Comparison of ENCODE assay signal across 13 mouse cellular contexts in the genomic region with DNA sequence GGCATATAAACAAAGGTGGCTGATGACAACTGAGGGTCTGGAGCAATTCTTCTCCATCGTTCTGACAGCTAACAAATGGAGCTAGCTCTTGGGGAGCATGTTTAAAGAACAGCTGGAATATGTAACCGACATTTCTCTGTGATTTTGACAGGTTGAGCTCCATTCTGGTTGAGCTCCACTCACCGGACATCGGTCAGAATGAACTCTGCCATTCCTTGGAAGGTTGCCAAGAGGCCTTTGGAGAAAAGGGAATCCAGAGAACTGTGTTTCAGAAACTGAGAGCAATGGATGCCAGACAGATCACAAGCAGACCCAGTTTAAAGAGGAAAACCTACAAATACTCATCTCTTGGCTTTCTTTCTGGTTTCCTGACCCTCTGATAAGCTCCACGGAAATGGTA. TPM values are rescaled to one million over a fixed set of nuclear protein-coding genes. Genes with fewer than 3 reads are reported as not detected.
A peak's percentile ranks its signal among the peaks of the same experiment; 100 is the strongest.
DNase-seq lines count a peak whose midpoint lies in the region; ATAC-seq and TF ChIP-seq lines count a peak whose summit lies in the region.
"Had no signal": no experiment of that assay in that cellular context is flagged by ENCODE, and none has a peak within 500 bp of the region (broad histone marks: within the 10 kb centered on the region; RNA-seq: fewer than 3 reads in every experiment).

No protein-coding gene starts in this region.

- H3K4me3 ChIP-seq in hindbrain, postnatal 0 days (ENCODE audit: low read length) = no peak overlapping the region
- no peak overlapping the region for H3K4me3 ChIP-seq in hindbrain, embryonic 12.5 days
- no peak overlapping the region for H3K4me3 ChIP-seq in heart, embryonic 13.5 days
- no peak overlapping the region for H3K4me3 ChIP-seq in lung, embryonic 16.5 days (ENCODE audit: low read length)
- H3K4me3 ChIP-seq in forebrain, embryonic 11.5 days (ENCODE audit: low read depth, low read length) = no peak overlapping the region
- H3K4me3 ChIP-seq: erythroblast, embryonic 14.5 days had no signal

- DNase-seq in hindbrain, postnatal 0 days (ENCODE audit: low spot score) = peak; percentile 38
- peak; percentile 17 for DNase-seq in adrenal gland, postnatal 14 days
- no peak for DNase-seq in right cerebral cortex, postnatal 14 days
- DNase-seq in forebrain, embryonic 11.5 days (ENCODE audit: low spot score) = no peak
- DNase-seq in gastrocnemius, postnatal 36 days = no peak
- DNase-seq: cerebellum, adult 11-12 months; gastrocnemius, postnatal 10 days; right cerebral cortex, postnatal 25 days had no signal

- no peaks in the 10 kb centered on the region for H3K9me3 ChIP-seq in hindbrain, postnatal 0 days (ENCODE audit: low read length)
- H3K9me3 ChIP-seq in hindbrain, embryonic 12.5 days (replicated peaks) = no peaks in the 10 kb centered on the region
- H3K9me3 ChIP-seq in heart, embryonic 13.5 days = no peaks in the 10 kb centered on the region
- H3K9me3 ChIP-seq in lung, embryonic 16.5 days (ENCODE audit: control insufficient read depth, low read length) = no peaks in the 10 kb centered on the region
- H3K9me3 ChIP-seq in forebrain, embryonic 11.5 days (ENCODE audit: control insufficient read depth, low read length) = no peaks in the 10 kb centered on the region

- no peak overlapping the region for H3K27ac ChIP-seq in hindbrain, postnatal 0 days
- H3K27ac ChIP-seq in hindbrain, embryonic 12.5 days = no peak overlapping the region
- peak overlapping the region; percentile 28; the same call in 1 of the 2 replicates for H3K27ac ChIP-seq in heart, embryonic 13.5 days (replicated peaks)
- no peak overlapping the region for H3K27ac ChIP-seq in lung, embryonic 16.5 days (ENCODE audit: low read length)
- no peak overlapping the region for H3K27ac ChIP-seq in forebrain, embryonic 11.5 days (ENCODE audit: low read depth, low read length)

- H3K36me3 ChIP-seq in hindbrain, postnatal 0 days (ENCODE audit: insufficient read depth, low read length) = no peaks in the 10 kb centered on the region
- no peaks in the 10 kb centered on the region for H3K36me3 ChIP-seq in hindbrain, embryonic 12.5 days
- H3K36me3 ChIP-seq in heart, embryonic 13.5 days = no peaks in the 10 kb centered on the region
- no peaks in the 10 kb centered on the region for H3K36me3 ChIP-seq in lung, embryonic 16.5 days (ENCODE audit: control insufficient read depth, insufficient read depth, low read length)
- no peaks in the 10 kb centered on the region for H3K36me3 ChIP-seq in forebrain, embryonic 11.5 days (ENCODE audit: control insufficient read depth, insufficient read depth, low read length)

- no peak overlapping the region for H3K9ac ChIP-seq in hindbrain, postnatal 0 days (replicated peaks; ENCODE audit: low read length)
- no peak overlapping the region for H3K9ac ChIP-seq in hindbrain, embryonic 12.5 days
- H3K9ac ChIP-seq in heart, embryonic 13.5 days = no peak overlapping the region
- H3K9ac ChIP-seq in lung, embryonic 16.5 days (ENCODE audit: low read length) = no peak overlapping the region
- no peak overlapping the region for H3K9ac ChIP-seq in forebrain, embryonic 11.5 days (ENCODE audit: low read length)

- intact Hi-C loops in gastrocnemius, postnatal 36 days (cut with DNase I) = no loop called here

- no peaks in the 10 kb centered on the region for H3K4me1 ChIP-seq in hindbrain, postnatal 0 days (ENCODE audit: insufficient read depth, low read length)
- no peaks in the 10 kb centered on the region for H3K4me1 ChIP-seq in hindbrain, embryonic 12.5 days
- H3K4me1 ChIP-seq in heart, embryonic 13.5 days = no peaks in the 10 kb centered on the region
- no peaks in the 10 kb centered on the region for H3K4me1 ChIP-seq in lung, embryonic 16.5 days (replicated peaks; ENCODE audit: control insufficient read depth, insufficient read depth, low read length)
- H3K4me1 ChIP-seq in forebrain, embryonic 11.5 days (replicated peaks; ENCODE audit: control insufficient read depth, insufficient read depth, low read length) = no peaks in the 10 kb centered on the region

- no peak overlapping the region for H3K4me2 ChIP-seq in hindbrain, postnatal 0 days (ENCODE audit: low read depth, low read length)
- H3K4me2 ChIP-seq in hindbrain, embryonic 12.5 days (replicated peaks) = no peak overlapping the region
- H3K4me2 ChIP-seq in heart, embryonic 13.5 days = peak overlapping the region; percentile 7; the same call in 1 of the 2 replicates
- no peak overlapping the region for H3K4me2 ChIP-seq in lung, embryonic 16.5 days (ENCODE audit: low read depth, low read length)
- no peak overlapping the region for H3K4me2 ChIP-seq in forebrain, embryonic 11.5 days (ENCODE audit: low read depth, low read length, severe bottlenecking)

- no peak for TF ChIP-seq CTCF in hindbrain, postnatal 0 days (IDR thresholded peaks at IDR 0.05; ENCODE audit: low read depth)

- WGBS in hindbrain, postnatal 0 days = 43% methylated on average over 5 of the region's 5 CpGs
- 60% methylated on average over 5 of the region's 5 CpGs for WGBS in hindbrain, embryonic 12.5 days
- WGBS in heart, embryonic 13.5 days = 29% methylated on average over 5 of the region's 5 CpGs
- WGBS in lung, embryonic 16.5 days = 40% methylated on average over 5 of the region's 5 CpGs
- WGBS in forebrain, embryonic 11.5 days = 82% methylated on average over 5 of the region's 5 CpGs

- ATAC-seq in hindbrain, postnatal 0 days = no peak
- ATAC-seq in hindbrain, embryonic 12.5 days (ENCODE audit: low FRiP score) = no peak
- no peak for ATAC-seq in heart, embryonic 13.5 days (ENCODE audit: extremely low read depth, insufficient number of reproducible peaks, low FRiP score, low TSS enrichment)
- peak; percentile 59 for ATAC-seq in lung, embryonic 16.5 days (ENCODE audit: low read depth)
- ATAC-seq in forebrain, embryonic 11.5 days (replicated peaks; ENCODE audit: low FRiP score) = no peak

- H3K27me3 ChIP-seq in hindbrain, postnatal 0 days (ENCODE audit: insufficient read depth, low read length) = no peaks in the 10 kb centered on the region
- H3K27me3 ChIP-seq in hindbrain, embryonic 12.5 days = peaks cover 46% of the 10 kb centered on the region
- peaks cover 20% of the 10 kb centered on the region for H3K27me3 ChIP-seq in heart, embryonic 13.5 days (replicated peaks)
- H3K27me3 ChIP-seq in lung, embryonic 16.5 days (ENCODE audit: control insufficient read depth, insufficient read depth, low read depth, low read length) = no peaks in the 10 kb centered on the region; the same call in none of the 2 replicates
- peaks cover 5% of the 10 kb centered on the region; the same call in 1 of the 2 replicates for H3K27me3 ChIP-seq in forebrain, embryonic 11.5 days (ENCODE audit: control insufficient read depth, insufficient read depth, low read length)
- H3K27me3 ChIP-seq: CH12.LX had no signal

RNA-seq across cellular contexts. Expression of a gene that starts 46.3 kb away (rescaled TPM):
- 15.2 and 16.5 TPM in 2 replicates for total RNA-seq in hindbrain, postnatal 0 days (2014; rRNA removed)
- polyA plus RNA-seq in hindbrain, postnatal 0 days (2015; fragmentation: Nextera tagmentation; extraction: Ambion mirVana) = 4.0 TPM in 2 replicates
- polyA plus RNA-seq in hindbrain, embryonic 12.5 days (2016; fragmentation: Nextera tagmentation; extraction: Ambion mirVana) = 3.6 and 3.8 TPM in 2 replicates
- 1.3 and 1.6 TPM in 2 replicates for total RNA-seq in adrenal gland, postnatal 14 days (2021)
- polyA plus RNA-seq in heart, embryonic 13.5 days (2015; fragmentation: Nextera tagmentation; extraction: Ambion mirVana) = 0.79 and 0.95 TPM in 2 replicates
- polyA plus RNA-seq in lung, embryonic 16.5 days (2015; fragmentation: Nextera tagmentation; extraction: Ambion mirVana) = 1.0 and 1.1 TPM in 2 replicates
- 3.6 and 4.6 TPM in 2 replicates for polyA plus RNA-seq in forebrain, embryonic 11.5 days (2014; fragmentation: Nextera tagmentation; extraction: Ambion mirVana)
- under 1 TPM; 0.28 to 0.52 TPM for total RNA-seq in gastrocnemius, postnatal 36 days (2021)
- polyA plus RNA-seq: erythroblast, embryonic 14.5 days had no signal

Comparison
In these comparisons a context has a peak if more than half of its experiments do, and no peak if none do; other contexts are left out.
1. DNase-seq: peak in hindbrain, postnatal 0 days (single experiment) and adrenal gland, postnatal 14 days (single experiment); none in right cerebral cortex, postnatal 14 days (single experiment), forebrain, embryonic 11.5 days (single experiment) and gastrocnemius, postnatal 36 days (0 of 2).